Mouse (Mus musculus) liver, embryonic 14.5 days (tissue): ENCODE data around the gene Cd44. TPM values are rescaled to one million over a fixed set of nuclear protein-coding genes. Genes with fewer than 3 reads are reported as not detected.

Experiments
- ATAC-seq: fragments of 200-750 bp; cut with Nextera tagmentation; 2 replicates; pipeline ENCODE4 v1.8.0; 2017; ENCODE audit warnings: moderate number of reproducible peaks, mild to moderate bottlenecking, moderate library complexity; ENCODE audit not compliant: insufficient read depth
- DNase-seq, 3 experiments: peaks; one replicate each; pipeline ENCODE4 v3.0.0-alpha.2; 2012 to 2013; ENCODE audit warnings: low read depth in 3 of 3, low spot score in 3 of 3
- H3K27ac ChIP-seq: fragments of 300-500 bp; sonication (generic); 2 replicates; pipeline ENCODE4 v1.5.1; 2014; ENCODE audit warnings: moderate library complexity, mild to moderate bottlenecking, control low read depth, inconsistent platforms
- H3K27me3 ChIP-seq: fragments of 300-500 bp; sonication (generic); 2 replicates; pipeline ENCODE4 v1.6.1; 2014; ENCODE audit warnings: mild to moderate bottlenecking, low read length, moderate library complexity; ENCODE audit not compliant: control insufficient read depth, insufficient read depth
- H3K36me3 ChIP-seq: fragments of 300-500 bp; sonication (generic); replicated peaks from 2 replicates; pipeline ENCODE4 v1.6.1; 2014; ENCODE audit warnings: low read depth; ENCODE audit not compliant: control insufficient read depth, insufficient read depth
- H3K4me1 ChIP-seq, 2 experiments: fragments of 200-500 bp in 1 of 2; fragments of 300-500 bp in 1 of 2; sonication (generic) in 1 of 2; replicated peaks; 2 replicates each; pipeline ENCODE4 v1.6.1; 2012 to 2014; ENCODE audit warnings: antibody characterized with exemption in 1 of 2, inconsistent platforms in 1 of 2, low read length in 1 of 2; ENCODE audit not compliant: control insufficient read depth in 2 of 2, insufficient read depth in 2 of 2
- H3K4me2 ChIP-seq: fragments of 300-500 bp; sonication (generic); 2 replicates; pipeline ENCODE4 v1.6.1; 2014; ENCODE audit warnings: low read depth, mild to moderate bottlenecking, control low read depth, moderate library complexity
- H3K4me3 ChIP-seq, 2 experiments: fragments of 200-500 bp in 1 of 2; fragments of 300-500 bp in 1 of 2; sonication (generic) in 1 of 2; 2 replicates each; pipeline ENCODE4 v1.5.1; 2012 to 2014; ENCODE audit warnings: low read depth in 2 of 2, low read length in 2 of 2, mild to moderate bottlenecking in 2 of 2, control low read depth in 1 of 2, inconsistent platforms in 1 of 2, moderate library complexity in 1 of 2; ENCODE audit not compliant: insufficient read depth in 1 of 2
- H3K9ac ChIP-seq: fragments of 300-500 bp; sonication (generic); replicated peaks from 2 replicates; pipeline ENCODE4 v1.6.1; 2014; ENCODE audit warnings: mild to moderate bottlenecking, control low read depth, moderate library complexity
- H3K9me3 ChIP-seq: fragments of 300-500 bp; sonication (generic); 2 replicates; pipeline ENCODE4 v1.6.1; 2016; ENCODE audit warnings: low read length, mixed read lengths; ENCODE audit not compliant: control insufficient read depth
- CTCF ChIP-seq: IDR thresholded peaks from 2 replicates; pipeline ENCODE4 v1.5.1; 2016; ENCODE audit warnings: antibody characterized with exemption, low read depth, control low read depth
- EP300 ChIP-seq: IDR thresholded peaks from 2 replicates; pipeline ENCODE4 v1.6.1; 2016; ENCODE audit warnings: antibody characterized with exemption, low read depth
- WGBS: fragments of 180-500 bp; shearing (Covaris S2); extraction: QIAGEN DNeasy Blood & Tissue Kit; methylation state at CpG from one replicate; pipeline ENCODE4 v1.1.7; 2014; ENCODE audit not compliant: insufficient replicate concordance; 5-methylcytosine and 5-hydroxymethylcytosine counted together
- polyA plus RNA-seq, 2 experiments: library from polyadenylated mRNA; depleted of rRNA in 1 of 2; stranded (reverse) in 1 of 2; unstranded in 1 of 2; fragments of >200 nt; fragmentation: Nextera tagmentation in 1 of 2; extraction: Ambion mirVana in 1 of 2; gene quantifications; 2 replicates each; pipeline versions ENCODE4 v1.2.1 to v1.2.3; 2012 to 2014

The Cd44 gene
- polyA plus RNA-seq, 2 experiments: 9.2 to 15.5 TPM

GRCm38 (mm10) chr2:102905604-102906003 lies 4.1 kb upstream of the Cd44 start:
- no peak for TF ChIP-seq CTCF
- no peak for TF ChIP-seq EP300
- Histone ChIP-seq H3K9ac (no peak overlapping the region), H3K4me2 (no peak overlapping the region), H3K9me3 (no peaks in the 10 kb centered on the region), H3K27ac (no peak overlapping the region), H3K4me1 (peaks cover 0 to 4% of the 10 kb centered on the region in 2 experiments; a peak in 2 of 4 replicates), H3K4me3 (no peak overlapping the region), H3K27me3 (no peaks in the 10 kb centered on the region), H3K36me3 (no peaks in the 10 kb centered on the region)
- ATAC-seq: no peak
- DNase-seq: no peak
- WGBS: 56% methylated on average over 3 of the region's 3 CpGs

- Histone ChIP-seq H3K27ac (no peak overlapping the region), H3K4me1 (peaks cover 2 to 15% of the 10 kb centered on the region in 2 experiments; a peak in 3 of 4 replicates), H3K36me3 (no peaks in the 10 kb centered on the region), H3K4me2 (peak overlapping the region; percentile 79), H3K27me3 (no peaks in the 10 kb centered on the region), H3K9ac (peak overlapping the region; percentile 75), H3K4me3 (peak overlapping the region; percentile 66 to 94), H3K9me3 (no peaks in the 10 kb centered on the region)
- TF ChIP-seq CTCF: no peak
- no peak for TF ChIP-seq EP300
- 11% methylated on average over 3 of the region's 3 CpGs for WGBS
- ATAC-seq (no peak), DNase-seq (no peak)
Observed at GRCm38 (mm10) chr2:102901828-102902223, 361 bp upstream of the Cd44 start.

GRCm38 (mm10) chr2:102900230-102900721 lies 1.2 kb downstream of the Cd44 start:
- peak overlapping the region; percentile 79 for H3K4me2 ChIP-seq
- H3K27ac ChIP-seq: peak overlapping the region; percentile 41; the same call in 1 of the 2 replicates
- peak overlapping the region; percentile 75 for H3K9ac ChIP-seq
- WGBS: 11% methylated on average over 7 of the region's 7 CpGs
- H3K4me3 ChIP-seq: peak overlapping the region; percentile 66 to 94
- no peaks in the 10 kb centered on the region for H3K27me3 ChIP-seq
- H3K9me3 ChIP-seq: no peaks in the 10 kb centered on the region
- ATAC-seq: peak; percentile 56
- no peaks in the 10 kb centered on the region for H3K36me3 ChIP-seq
- TF ChIP-seq CTCF: no peak
- no peak for TF ChIP-seq EP300
- DNase-seq: no peak
- peaks cover 2 to 17% of the 10 kb centered on the region in 2 experiments; a peak in 3 of 4 replicates for H3K4me1 ChIP-seq

- ATAC-seq (no peak), DNase-seq (no peak)
- WGBS: 8% methylated on average over 3 of the region's 3 CpGs
- Histone ChIP-seq H3K9me3 (no peaks in the 10 kb centered on the region), H3K4me2 (peak overlapping the region; percentile 79), H3K36me3 (no peaks in the 10 kb centered on the region), H3K9ac (peak overlapping the region; percentile 48), H3K27ac (no peak overlapping the region), H3K27me3 (no peaks in the 10 kb centered on the region), H3K4me3 (peak overlapping the region; percentile 33 to 66), H3K4me1 (peaks cover 2 to 18% of the 10 kb centered on the region in 2 experiments; a peak in 3 of 4 replicates)
- no peak for TF ChIP-seq EP300
- no peak for TF ChIP-seq CTCF
Observed at GRCm38 (mm10) chr2:102899238-102899637, 2.2 kb downstream of the Cd44 start.

- Histone ChIP-seq H3K9ac (0 out of 2 replicates have a peak overlapping the region, but pooled peaks have one; percentile 9), H3K27ac (no peak overlapping the region), H3K36me3 (no peaks in the 10 kb centered on the region), H3K4me3 (peak overlapping the region; percentile 28 to 66; a peak in 3 of 4 replicates), H3K4me2 (peak overlapping the region; percentile 79), H3K27me3 (no peaks in the 10 kb centered on the region), H3K4me1 (peaks cover 2 to 19% of the 10 kb centered on the region in 2 experiments; a peak in 3 of 4 replicates), H3K9me3 (no peaks in the 10 kb centered on the region)
- ATAC-seq (no peak), DNase-seq (no peak)
- TF ChIP-seq EP300 (no peak), CTCF (no peak)
- WGBS: 37% methylated on average over 3 of the region's 3 CpGs
Observed at GRCm38 (mm10) chr2:102898585-102898984, 2.9 kb downstream of the Cd44 start.
